Mouse (Mus musculus) kidney, adult 11 months (tissue): ENCODE measurements around the gene Rab42.

Source experiments
- DNase-seq: peaks from one replicate; pipeline ENCODE4 v3.0.0; 2022

Gene Rab42

GRCm38 (mm10) chr4:132302939-132303479, at the start of gene Rab42:
Gene Rab42 (minus strand): TSS chr4:132303385.
- DNase-seq: peak; percentile 43

GRCm38 (mm10) chr4:132352739-132353138, 49.6 kb upstream of the Rab42 start:
- no peak for DNase-seq

GRCm38 (mm10) chr4:132351401-132351800, 48.2 kb upstream of the Rab42 start:
- DNase-seq: no peak

- DNase-seq: no peak
Observed at GRCm38 (mm10) chr4:132350854-132351253, 47.7 kb upstream of the Rab42 start.

- no peak for DNase-seq
Observed at GRCm38 (mm10) chr4:132350123-132350740, 47.0 kb upstream of the Rab42 start.

GRCm38 (mm10) chr4:132349495-132350122, 46.4 kb upstream of the Rab42 start:
- no peak for DNase-seq

GRCm38 (mm10) chr4:132346661-132347060, 43.5 kb upstream of the Rab42 start:
- DNase-seq: no peak

GRCm38 (mm10) chr4:132346261-132346660, 43.1 kb upstream of the Rab42 start:
- DNase-seq: peak; percentile 72

GRCm38 (mm10) chr4:132345843-132346212, 42.6 kb upstream of the Rab42 start:
- no peak for DNase-seq

GRCm38 (mm10) chr4:132345135-132345842, 42.1 kb upstream of the Rab42 start:
- DNase-seq: peak; percentile 92

- DNase-seq: no peak
Observed at GRCm38 (mm10) chr4:132344403-132345134, 41.4 kb upstream of the Rab42 start.

- DNase-seq: no peak
Observed at GRCm38 (mm10) chr4:132341451-132341850, 38.3 kb upstream of the Rab42 start.

- peak; percentile 84 for DNase-seq
Observed at GRCm38 (mm10) chr4:132338943-132339342, 35.8 kb upstream of the Rab42 start.

- peak; percentile 39 for DNase-seq
Observed at GRCm38 (mm10) chr4:132332880-132333279, 29.7 kb upstream of the Rab42 start.

GRCm38 (mm10) chr4:132331960-132332359, 28.8 kb upstream of the Rab42 start:
- no peak for DNase-seq

GRCm38 (mm10) chr4:132329835-132330354, 26.7 kb upstream of the Rab42 start:
- DNase-seq: no peak

GRCm38 (mm10) chr4:132329115-132329834, 26.1 kb upstream of the Rab42 start, which contains the start of gene Trnau1ap:
Gene Trnau1ap (minus strand): TSS chr4:132329538.
- DNase-seq: peak; percentile 86

GRCm38 (mm10) chr4:132328391-132328982, 25.3 kb upstream of the Rab42 start:
- DNase-seq: no peak

- no peak for DNase-seq
Observed at GRCm38 (mm10) chr4:132326481-132326880, 23.3 kb upstream of the Rab42 start.

- peak; percentile 58 for DNase-seq
Observed at GRCm38 (mm10) chr4:132315711-132316110, 12.5 kb upstream of the Rab42 start.

- no peak for DNase-seq
Observed at GRCm38 (mm10) chr4:132312627-132313026, 9.4 kb upstream of the Rab42 start.

- DNase-seq: no peak
Observed at GRCm38 (mm10) chr4:132311801-132312200, 8.6 kb upstream of the Rab42 start.
